Mouse (Mus musculus) ES-Bruce4 (cell line): ENCODE measurements around the gene Lrrn2. TPM values are rescaled to one million over a fixed set of nuclear protein-coding genes. Genes with fewer than 3 reads are reported as not detected.
A peak's percentile ranks its signal among the peaks of the same experiment; 100 is the strongest.

Experiments
- H3K27ac ChIP-seq: 2 replicates; pipeline ENCODE4 v1.5.1; 2012; ENCODE audit warnings: low read length, inconsistent platforms; ENCODE audit not compliant: insufficient read depth
- H3K27me3 ChIP-seq: 2 replicates; pipeline ENCODE4 v1.6.1; 2012; ENCODE audit warnings: mild to moderate bottlenecking, low read length, inconsistent platforms; ENCODE audit not compliant: control insufficient read depth, poor library complexity, insufficient read depth, severe bottlenecking
- H3K36me3 ChIP-seq: 2 replicates; pipeline ENCODE4 v1.6.1; 2012; ENCODE audit warnings: inconsistent platforms, mild to moderate bottlenecking, low read length, moderate library complexity; ENCODE audit not compliant: control insufficient read depth, poor library complexity, insufficient read depth, severe bottlenecking
- H3K4me1 ChIP-seq: one replicate; pipeline ENCODE4 v1.8.1; 2011; ENCODE audit warnings: low read length; ENCODE audit not compliant: control insufficient read depth, insufficient read depth
- H3K4me3 ChIP-seq: 2 replicates; pipeline ENCODE4 v1.5.1; 2011; ENCODE audit warnings: low read depth, mild to moderate bottlenecking, low read length
- H3K9ac ChIP-seq: 2 replicates; pipeline ENCODE4 v1.6.1; 2012; ENCODE audit warnings: low read depth, mild to moderate bottlenecking, inconsistent platforms; ENCODE audit not compliant: poor library complexity, severe bottlenecking
- H3K9me3 ChIP-seq: replicated peaks from 2 replicates; pipeline ENCODE4 v1.6.1; 2012; ENCODE audit warnings: mild to moderate bottlenecking, low read length, inconsistent platforms; ENCODE audit not compliant: control insufficient read depth, poor library complexity, insufficient read depth, severe bottlenecking
- CTCF ChIP-seq: IDR thresholded peaks from one replicate; pipeline ENCODE4 v1.8.1; 2011; ENCODE audit warnings: low read depth, low read length
- EP300 ChIP-seq: IDR thresholded peaks from 2 replicates; pipeline ENCODE4 v1.6.1; 2011; ENCODE audit warnings: low read depth, low read length; ENCODE audit not compliant: insufficient read depth
- POLR2A ChIP-seq: IDR thresholded peaks from one replicate; pipeline ENCODE4 v1.8.1; 2011; ENCODE audit warnings: low read length; ENCODE audit not compliant: insufficient read depth
- polyA plus RNA-seq: library from polyadenylated mRNA; stranded (reverse); fragments of >200 nt; gene quantifications from 2 replicates; pipeline ENCODE4 v1.2.4, GENCODE M21; 2011; ENCODE audit warnings: low read depth; ENCODE audit not compliant: missing spikeins, insufficient read depth, insufficient read length

The Lrrn2 gene
- polyA plus RNA-seq, 1 experiment: 0.18 TPM

DNA sequence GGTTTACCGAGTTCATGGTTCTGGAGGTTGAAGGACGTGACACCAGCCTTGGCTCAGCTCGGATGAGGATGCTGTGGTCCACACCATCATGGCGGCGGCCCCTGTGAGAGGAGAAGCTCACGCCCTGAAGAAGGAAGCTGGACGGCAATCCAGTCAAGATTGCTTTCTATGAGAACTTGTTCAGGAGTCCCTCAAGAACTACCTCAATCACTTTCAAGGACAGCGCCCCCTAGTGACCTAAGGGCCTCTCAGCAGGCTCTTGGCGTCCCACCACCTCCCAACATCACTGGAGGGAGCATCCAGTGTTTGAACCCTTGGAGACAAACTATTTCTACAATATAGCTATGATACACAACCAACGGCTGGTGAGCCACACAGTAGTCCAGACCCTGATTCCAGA lies 36.5 kb upstream of the Lrrn2 start:
- H3K27me3 ChIP-seq: no peaks in the 10 kb centered on the region
- peak; percentile 68 for TF ChIP-seq CTCF
- no peak for TF ChIP-seq POLR2A
- H3K4me3 ChIP-seq: no peak overlapping the region
- no peak overlapping the region for H3K27ac ChIP-seq
- peaks cover 9% of the 10 kb centered on the region for H3K9me3 ChIP-seq
- H3K36me3 ChIP-seq: no peaks in the 10 kb centered on the region
- no peaks in the 10 kb centered on the region for H3K4me1 ChIP-seq
- no peak overlapping the region for H3K9ac ChIP-seq

DNA sequence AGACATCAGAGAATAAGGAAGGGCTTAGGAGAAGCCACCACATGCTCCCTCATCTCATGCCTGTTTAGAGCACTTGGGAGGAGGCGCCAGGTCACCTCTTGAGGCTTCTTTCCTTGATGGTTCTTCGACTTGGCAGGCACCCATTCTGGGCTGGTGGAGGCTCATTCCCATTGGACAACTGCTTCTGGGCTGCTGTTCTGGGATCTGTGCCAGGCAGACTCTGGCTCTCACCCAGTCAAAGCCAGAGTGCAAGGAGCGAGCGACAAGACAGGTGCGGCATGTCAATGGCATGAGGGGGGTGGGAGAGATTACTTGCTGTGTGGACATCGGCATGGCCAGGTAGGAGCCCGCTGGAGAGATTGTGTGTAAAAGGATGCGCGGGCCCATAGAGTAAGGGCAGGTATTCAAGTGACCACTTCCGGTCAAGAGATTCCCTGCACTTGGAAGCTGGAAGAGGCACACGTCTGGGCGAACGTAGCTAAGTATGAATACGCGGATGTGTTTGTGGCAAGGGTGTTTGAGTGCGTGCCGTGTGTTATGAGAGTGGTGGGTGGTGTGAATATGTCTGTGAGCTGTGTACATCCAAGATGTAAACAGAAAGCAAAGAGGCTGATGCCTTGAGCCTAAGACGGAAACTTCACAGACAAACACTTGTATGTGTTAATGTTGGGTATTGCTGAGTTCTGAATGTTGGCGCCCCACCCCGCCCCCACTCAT lies 35.8 kb upstream of the Lrrn2 start:
- peaks cover 16% of the 10 kb centered on the region for H3K9me3 ChIP-seq
- TF ChIP-seq CTCF (no peak), POLR2A (no peak), EP300 (no peak)
- no peak overlapping the region for H3K4me3 ChIP-seq
- no peak overlapping the region for H3K9ac ChIP-seq
- H3K36me3 ChIP-seq: no peaks in the 10 kb centered on the region
- H3K27me3 ChIP-seq: no peaks in the 10 kb centered on the region
- H3K27ac ChIP-seq: no peak overlapping the region
- H3K4me1 ChIP-seq: no peaks in the 10 kb centered on the region

DNA sequence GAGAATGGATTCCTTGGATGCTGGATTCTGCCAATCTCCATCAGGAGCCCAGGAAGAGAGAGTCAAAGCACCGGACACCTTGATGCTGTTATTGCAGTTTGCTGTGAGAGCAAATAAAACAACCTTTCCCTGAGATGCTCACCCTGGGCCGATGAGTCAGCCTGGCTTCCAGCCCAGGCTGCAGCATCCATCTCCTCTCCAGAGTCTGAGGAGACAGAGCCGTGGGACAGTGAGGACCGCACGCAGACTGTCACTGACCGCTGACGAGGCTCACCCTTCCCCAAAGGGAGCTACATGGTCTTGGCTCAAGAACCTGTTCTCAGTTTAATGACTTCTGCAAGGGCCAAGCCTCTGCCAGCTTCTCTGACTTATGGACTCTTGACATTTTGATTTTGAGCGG lies 34.3 kb upstream of the Lrrn2 start:
- Histone ChIP-seq H3K4me3 (no peak overlapping the region), H3K9me3 (peaks cover 26% of the 10 kb centered on the region), H3K4me1 (peaks cover 1% of the 10 kb centered on the region), H3K27ac (no peak overlapping the region), H3K27me3 (no peaks in the 10 kb centered on the region), H3K36me3 (no peaks in the 10 kb centered on the region), H3K9ac (no peak overlapping the region)
- TF ChIP-seq CTCF: no peak

DNA sequence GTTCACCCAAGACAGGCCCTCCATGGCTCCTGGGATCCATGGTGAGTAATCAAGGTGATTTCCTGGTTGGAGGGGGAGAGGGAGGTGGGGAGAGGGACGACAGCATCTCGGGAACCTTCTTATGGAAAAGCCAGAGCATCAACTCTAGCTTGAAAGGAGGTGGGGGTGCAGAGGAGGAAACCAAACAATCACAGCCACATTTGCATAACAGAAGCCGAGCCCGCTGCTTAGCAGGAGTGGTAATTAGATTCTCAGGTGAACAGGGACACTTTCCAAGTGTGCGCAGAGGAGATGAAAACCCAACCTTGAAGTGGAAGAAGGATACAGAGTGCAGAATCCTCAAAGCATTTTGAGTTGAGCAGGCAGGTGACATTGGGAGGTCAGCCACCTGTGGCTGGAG lies 29.3 kb upstream of the Lrrn2 start:
- no peak overlapping the region for H3K4me3 ChIP-seq
- no peaks in the 10 kb centered on the region for H3K27me3 ChIP-seq
- H3K9ac ChIP-seq: no peak overlapping the region
- H3K27ac ChIP-seq: peak overlapping the region; percentile 80
- H3K9me3 ChIP-seq: peaks cover 26% of the 10 kb centered on the region
- no peaks in the 10 kb centered on the region for H3K36me3 ChIP-seq
- peaks cover 13% of the 10 kb centered on the region for H3K4me1 ChIP-seq
- TF ChIP-seq CTCF: no peak
- peak; percentile 90 for TF ChIP-seq EP300

DNA sequence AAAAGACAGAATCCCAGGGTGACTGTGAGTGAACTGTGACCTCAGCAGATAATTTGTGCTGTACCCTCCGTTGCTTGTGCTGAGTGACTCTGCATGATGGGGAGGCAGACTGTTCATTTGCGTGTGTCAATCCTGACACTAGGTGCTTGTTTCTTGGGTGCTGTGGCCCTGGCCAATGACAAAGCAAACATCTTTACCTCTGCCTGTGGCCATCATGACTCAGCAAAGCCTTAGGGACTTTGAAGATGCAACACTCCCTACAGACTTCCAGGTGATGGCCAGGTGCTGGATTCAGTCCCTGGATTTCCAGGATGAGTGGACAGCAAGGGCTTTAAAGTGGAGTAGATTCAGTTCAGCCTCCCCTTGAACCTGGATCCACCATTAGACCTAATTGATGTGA lies 28.8 kb upstream of the Lrrn2 start:
- no peaks in the 10 kb centered on the region for H3K27me3 ChIP-seq
- H3K36me3 ChIP-seq: no peaks in the 10 kb centered on the region
- no peak overlapping the region for H3K9ac ChIP-seq
- no peak overlapping the region for H3K4me3 ChIP-seq
- H3K9me3 ChIP-seq: peaks cover 26% of the 10 kb centered on the region
- no peak for TF ChIP-seq POLR2A
- no peak for TF ChIP-seq CTCF
- TF ChIP-seq EP300: peak; percentile 56; the same call in 1 of the 2 replicates
- peak overlapping the region; percentile 80 for H3K27ac ChIP-seq
- H3K4me1 ChIP-seq: peaks cover 13% of the 10 kb centered on the region

DNA sequence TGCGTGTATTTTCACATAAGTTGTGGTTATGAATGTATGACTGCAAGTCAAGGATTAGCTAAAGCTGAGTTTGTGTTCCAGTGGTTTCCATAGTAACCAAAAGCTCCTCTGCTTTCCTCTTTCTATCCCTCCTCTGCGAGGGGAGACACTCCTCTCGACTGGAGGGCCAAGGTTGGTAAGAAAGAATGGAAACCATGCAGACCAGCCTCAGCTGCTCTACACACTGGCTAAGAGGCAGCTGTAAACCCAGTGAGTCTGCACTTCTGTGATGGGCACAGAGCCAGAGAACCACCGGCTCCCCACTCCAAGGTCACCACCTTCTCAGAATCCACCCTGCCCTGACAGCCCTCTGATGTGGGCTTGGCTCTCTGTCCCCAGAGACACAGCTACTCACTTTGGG lies 28.3 kb upstream of the Lrrn2 start:
- no peak overlapping the region for H3K4me3 ChIP-seq
- H3K27me3 ChIP-seq: no peaks in the 10 kb centered on the region
- no peak overlapping the region for H3K9ac ChIP-seq
- H3K36me3 ChIP-seq: no peaks in the 10 kb centered on the region
- H3K9me3 ChIP-seq: peaks cover 26% of the 10 kb centered on the region
- TF ChIP-seq EP300: no peak
- no peak for TF ChIP-seq CTCF
- TF ChIP-seq POLR2A: no peak
- peaks cover 13% of the 10 kb centered on the region for H3K4me1 ChIP-seq
- peak overlapping the region; percentile 80; the same call in 1 of the 2 replicates for H3K27ac ChIP-seq
